Mouse (Mus musculus): ENCODE data around the gene Samd4b.

Gene Samd4b

GRCm38 (mm10) chr7:28586663-28587411, 11.1 kb downstream of the Samd4b start:
- DNase-seq: no peak

- DNase-seq: no peak
Observed at GRCm38 (mm10) chr7:28585001-28585400, 12.9 kb downstream of the Samd4b start.

- DNase-seq: no peak
Observed at GRCm38 (mm10) chr7:28584468-28584867, 13.5 kb downstream of the Samd4b start.

- peak; percentile 68 for DNase-seq
Observed at GRCm38 (mm10) chr7:28583570-28584344, 14.2 kb downstream of the Samd4b start.

- peak; percentile 49 for DNase-seq
Observed at GRCm38 (mm10) chr7:28582841-28583240, 15.1 kb downstream of the Samd4b start.

- DNase-seq: no peak
Observed at GRCm38 (mm10) chr7:28581721-28582120, 16.2 kb downstream of the Samd4b start.

- no peak for DNase-seq
Observed at GRCm38 (mm10) chr7:28579826-28580225, 18.1 kb downstream of the Samd4b start.

- DNase-seq: no peak
Observed at GRCm38 (mm10) chr7:28578543-28579053, 19.3 kb downstream of the Samd4b start.

- DNase-seq: no peak
Observed at GRCm38 (mm10) chr7:28577826-28578542, 20.0 kb downstream of the Samd4b start.

GRCm38 (mm10) chr7:28576271-28576914, 21.6 kb downstream of the Samd4b start:
- peak; percentile 60 for DNase-seq

- peak; percentile 84 for DNase-seq
Observed at GRCm38 (mm10) chr7:28575597-28575996, 22.3 kb downstream of the Samd4b start.

- no peak for DNase-seq
Observed at GRCm38 (mm10) chr7:28573236-28573635, 24.7 kb downstream of the Samd4b start.

- DNase-seq: no peak
Observed at GRCm38 (mm10) chr7:28572689-28573088, 25.3 kb downstream of the Samd4b start.

GRCm38 (mm10) chr7:28570982-28571682, 26.8 kb downstream of the Samd4b start:
- DNase-seq: no peak

GRCm38 (mm10) chr7:28570291-28570981, 27.5 kb downstream of the Samd4b start:
- DNase-seq: no peak

GRCm38 (mm10) chr7:28568253-28568652, 29.7 kb downstream of the Samd4b start:
- peak; percentile 68 for DNase-seq

- no peak for DNase-seq
Observed at GRCm38 (mm10) chr7:28567539-28567938, 30.4 kb downstream of the Samd4b start.

- DNase-seq: no peak
Observed at GRCm38 (mm10) chr7:28565407-28565806, 32.5 kb downstream of the Samd4b start.

GRCm38 (mm10) chr7:28562951-28563350, 35.0 kb downstream of the Samd4b start:
- DNase-seq: no peak

- DNase-seq: no peak
Observed at GRCm38 (mm10) chr7:28562371-28562770, 35.6 kb downstream of the Samd4b start.

GRCm38 (mm10) chr7:28561967-28562366, 36.0 kb downstream of the Samd4b start:
- DNase-seq: no peak

Measured in layer of hippocampus, adult 9-11 months (tissue).